Mouse (Mus musculus): ENCODE measurements around the gene Negr1.

Negr1 gene

DNA sequence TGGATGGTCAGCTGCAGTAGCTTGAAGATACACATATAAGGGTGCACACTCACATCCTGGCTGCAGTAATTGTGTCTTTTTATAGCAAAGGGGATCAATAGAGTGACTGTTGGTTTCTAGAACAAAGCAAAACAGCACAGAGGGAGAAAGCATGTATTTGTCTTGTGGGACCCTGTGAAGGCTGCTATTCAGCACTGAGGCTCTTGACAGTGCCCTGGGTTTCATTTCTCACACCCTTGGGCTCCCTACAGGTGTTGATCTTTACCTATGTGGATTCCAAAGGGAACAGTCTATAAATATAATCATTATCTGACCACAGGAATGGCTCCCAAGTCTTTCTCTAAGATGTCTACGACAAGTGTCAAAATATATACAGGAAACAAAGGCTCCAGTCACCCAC is 693.9 kb downstream of the Negr1 start:
- no peak for DNase-seq

DNA sequence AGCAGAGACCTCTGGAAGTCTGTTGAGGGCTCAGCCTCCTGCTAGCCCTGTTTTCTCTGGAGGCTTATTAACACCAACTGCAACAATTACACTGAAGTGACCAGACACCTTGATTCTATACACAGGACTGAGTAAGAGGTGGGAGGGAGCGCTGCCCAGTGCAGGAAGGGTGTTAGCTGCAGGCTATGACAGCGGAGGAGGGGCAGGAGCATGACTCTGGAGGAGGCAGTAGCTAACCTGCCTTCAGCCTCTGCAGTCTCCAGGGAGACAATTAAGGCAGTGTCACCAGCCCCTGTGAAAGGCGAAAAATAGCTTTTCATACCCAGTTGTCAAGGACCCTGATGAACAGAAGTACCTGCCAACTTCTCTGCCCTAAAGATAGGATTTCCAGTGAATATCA is 694.3 kb downstream of the Negr1 start:
- DNase-seq = no peak

DNA sequence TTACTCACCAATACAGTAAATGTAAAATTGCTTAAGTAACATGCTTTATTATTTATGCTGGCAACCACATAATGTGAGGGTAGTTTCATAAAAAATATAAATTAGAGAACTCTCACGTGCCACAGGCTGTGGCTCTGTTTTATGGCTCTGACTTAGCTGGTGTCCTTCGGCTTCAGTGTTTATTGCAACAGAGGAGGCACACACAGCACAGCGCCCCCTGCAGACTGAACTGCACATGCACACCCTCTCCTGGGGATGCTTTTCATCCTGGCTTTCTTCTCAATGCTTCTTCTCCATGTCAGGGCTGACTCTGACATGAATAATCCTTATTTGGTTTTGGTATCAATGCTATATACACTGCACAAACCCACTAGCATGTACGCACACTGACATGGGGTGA is 707.1 kb downstream of the Negr1 start:
- DNase-seq = no peak

DNA sequence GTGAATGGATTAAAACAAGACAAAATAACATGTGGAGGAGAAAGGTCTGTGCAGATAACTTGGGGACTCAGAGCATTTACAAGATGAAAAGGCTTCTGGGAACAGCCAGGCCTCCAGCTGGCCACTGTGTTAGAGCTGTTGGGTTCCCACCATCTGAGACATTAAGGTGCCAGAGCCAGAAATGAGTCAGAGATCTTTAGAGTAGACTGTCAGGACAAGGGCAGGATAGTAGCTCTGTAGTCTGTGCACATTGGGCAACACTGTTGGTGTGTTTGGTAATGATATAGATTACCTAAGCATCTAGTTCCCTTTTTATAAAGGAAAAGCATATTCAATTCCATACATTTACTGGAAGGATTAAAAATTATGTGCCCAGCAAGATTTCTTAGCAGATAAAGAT is 710.8 kb downstream of the Negr1 start:
- no peak for DNase-seq

DNA sequence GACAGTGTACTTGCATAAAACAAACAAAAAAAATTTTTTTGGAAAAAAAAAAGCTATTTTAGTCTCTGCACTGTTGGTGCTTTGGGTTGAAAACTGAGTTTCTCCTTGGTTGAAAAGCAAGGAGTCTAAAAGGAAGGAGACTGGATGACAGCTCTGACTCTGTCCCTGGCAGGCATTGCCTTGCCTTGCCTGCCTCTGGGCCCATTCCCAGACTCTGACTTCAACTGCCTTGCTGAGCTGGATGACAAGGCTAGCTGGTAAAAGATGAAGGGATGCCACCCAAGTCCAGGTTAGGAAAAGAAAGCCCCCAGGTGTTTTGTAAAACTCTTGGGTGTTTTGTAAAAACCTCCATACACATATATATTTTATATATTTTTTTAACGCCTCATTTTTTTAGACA is 712.5 kb downstream of the Negr1 start:
- no peak for DNase-seq

DNA sequence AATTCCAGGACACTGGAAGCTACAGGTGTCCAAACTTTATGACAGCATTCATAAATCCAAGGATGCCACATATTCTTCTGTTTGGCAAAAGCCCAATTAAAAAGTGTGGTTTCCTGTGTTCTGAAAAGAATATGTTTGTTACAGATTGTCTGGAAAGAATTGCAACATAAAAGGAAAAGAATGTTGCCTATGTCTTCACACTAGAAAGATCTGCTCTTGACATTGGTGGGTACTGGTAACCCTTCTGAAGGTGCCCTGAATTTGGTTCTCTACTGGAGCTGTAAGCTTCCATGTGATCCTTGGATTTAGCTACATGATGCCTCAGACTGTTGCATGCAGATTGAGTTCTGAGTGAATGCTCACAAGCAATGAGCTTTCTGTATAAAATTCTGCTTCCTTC is 718.1 kb downstream of the Negr1 start:
- no peak for DNase-seq

DNA sequence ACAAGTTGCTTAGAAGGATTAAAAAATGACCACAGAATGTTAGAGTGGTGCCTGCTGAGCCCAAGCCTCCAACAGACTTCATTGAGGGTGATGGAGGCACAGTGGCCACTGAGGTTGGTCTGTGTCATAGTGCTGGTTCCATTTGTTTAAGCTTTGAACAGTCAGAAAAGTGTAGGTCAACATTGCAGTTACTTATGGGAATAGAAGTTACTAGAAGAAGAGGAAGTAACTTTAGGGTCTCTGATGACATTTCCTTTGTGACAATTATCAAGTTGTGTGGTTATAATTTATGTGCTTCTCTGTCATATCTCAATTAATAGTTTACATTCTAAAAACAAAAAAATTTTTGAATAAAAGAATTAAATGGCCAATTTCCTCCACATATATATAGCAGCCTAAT is 719.7 kb downstream of the Negr1 start:
- DNase-seq = no peak

DNA sequence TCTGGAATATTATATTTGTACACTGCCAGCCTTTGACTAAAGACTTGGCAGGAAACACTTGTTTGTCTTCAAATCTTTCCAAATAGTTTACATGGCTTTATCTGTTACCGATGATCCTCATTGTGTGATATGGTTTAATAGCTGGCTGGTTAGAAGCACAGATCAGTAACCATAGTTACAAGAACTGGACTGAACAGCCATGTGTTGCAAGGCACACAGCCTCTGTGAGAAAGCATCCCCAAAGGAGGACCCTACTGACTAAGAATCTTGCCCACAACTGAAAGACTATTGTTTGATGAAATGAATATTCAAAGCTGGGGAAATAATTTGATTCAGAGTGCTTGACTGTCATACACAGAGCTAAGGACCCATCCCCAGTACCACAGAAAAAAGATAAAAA is 729.7 kb downstream of the Negr1 start:
- DNase-seq = no peak

DNA sequence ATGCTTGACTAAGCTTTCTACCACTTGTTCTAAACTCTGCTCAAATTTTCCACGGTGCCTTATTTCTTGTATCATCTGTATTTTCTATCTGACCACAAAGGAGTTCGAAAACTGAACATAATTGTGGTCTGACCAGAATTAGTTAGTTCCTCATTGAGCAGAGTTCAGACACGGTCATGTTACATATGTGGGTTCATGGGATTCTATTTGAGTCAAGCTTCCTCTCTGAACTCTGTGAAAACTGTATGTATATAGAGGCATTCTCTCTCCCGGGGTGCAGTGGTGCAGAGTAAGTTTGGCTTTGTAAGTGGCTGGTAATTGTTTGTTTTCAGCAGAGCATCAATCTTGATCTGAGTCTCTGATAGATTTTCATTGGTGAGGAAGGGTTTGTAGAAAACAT is 735.6 kb downstream of the Negr1 start:
- no peak for DNase-seq

DNA sequence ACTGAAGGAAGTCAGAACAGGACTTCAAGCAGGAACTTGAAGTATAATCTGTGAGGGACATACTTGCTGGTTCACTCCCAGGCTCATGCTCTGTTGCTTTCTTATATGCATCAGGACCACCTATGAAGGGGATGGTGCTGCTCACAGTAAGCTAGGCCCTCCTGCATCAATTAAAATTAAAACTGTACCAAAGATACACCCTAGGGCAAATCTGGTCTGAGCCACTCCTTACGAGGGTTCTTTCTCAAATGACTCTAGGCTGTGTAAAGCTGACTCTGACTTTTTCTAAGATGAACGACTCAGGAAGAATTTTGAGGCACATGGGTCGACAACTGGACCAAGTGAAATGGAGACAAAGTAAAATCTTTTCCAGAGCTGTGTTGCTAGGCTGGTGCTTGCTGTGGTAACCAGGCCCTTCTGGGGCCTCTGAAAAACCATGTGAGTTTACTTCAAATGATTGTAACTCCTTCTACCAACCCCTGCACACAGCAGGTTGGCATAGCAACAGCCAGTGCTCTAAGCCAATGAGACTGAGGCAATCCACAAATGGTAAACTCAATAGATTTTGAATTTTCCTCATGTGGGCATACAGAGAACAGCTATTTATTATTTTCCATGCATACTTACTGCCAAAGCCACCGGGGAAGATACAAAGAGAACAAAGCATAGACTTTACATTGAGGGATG is 742.0 kb downstream of the Negr1 start:
- DNase-seq = no peak

DNA sequence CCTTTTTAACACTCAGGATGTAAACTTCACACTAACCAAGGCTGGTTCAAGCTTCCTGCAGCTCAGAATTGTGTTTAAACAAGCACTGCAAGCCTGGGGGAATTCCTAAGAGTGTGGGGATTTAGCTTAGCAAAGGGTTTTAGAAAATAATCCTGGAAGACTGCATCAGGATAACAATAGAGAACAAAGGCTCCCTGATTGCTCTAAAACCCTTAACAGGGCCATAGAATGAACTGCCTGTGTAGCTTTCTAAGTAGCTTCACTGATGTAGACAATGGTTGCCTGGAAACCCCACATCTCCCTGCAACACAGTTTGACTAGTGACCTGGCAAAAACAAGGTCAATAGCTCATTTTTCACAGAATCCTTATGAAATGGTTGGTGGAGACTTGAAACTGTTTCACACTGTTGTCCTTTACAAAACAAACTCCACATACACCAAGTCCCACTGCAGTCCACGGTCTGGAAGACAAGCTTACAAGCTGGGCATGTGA is 759.5 kb downstream of the Negr1 start:
- DNase-seq = no peak

DNA sequence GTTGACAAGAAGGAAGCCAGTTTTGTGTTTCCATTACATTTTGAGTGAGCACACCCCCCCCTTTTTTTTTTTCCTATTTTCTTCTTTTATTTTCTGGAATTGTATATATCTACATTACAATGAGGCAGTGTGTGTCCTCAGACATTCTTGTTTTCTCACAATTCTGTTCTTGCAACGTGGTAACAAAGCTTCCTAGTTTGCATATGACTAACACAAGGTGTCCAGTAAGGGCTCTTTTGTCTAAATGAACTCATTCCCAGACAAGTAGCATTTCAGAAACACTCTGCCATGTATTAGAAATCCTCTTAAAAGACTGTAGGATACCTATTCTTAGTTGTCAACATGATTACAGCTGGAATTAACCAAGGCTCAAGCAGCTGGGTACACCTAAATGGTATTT is 760.2 kb downstream of the Negr1 start:
- DNase-seq = no peak

DNA sequence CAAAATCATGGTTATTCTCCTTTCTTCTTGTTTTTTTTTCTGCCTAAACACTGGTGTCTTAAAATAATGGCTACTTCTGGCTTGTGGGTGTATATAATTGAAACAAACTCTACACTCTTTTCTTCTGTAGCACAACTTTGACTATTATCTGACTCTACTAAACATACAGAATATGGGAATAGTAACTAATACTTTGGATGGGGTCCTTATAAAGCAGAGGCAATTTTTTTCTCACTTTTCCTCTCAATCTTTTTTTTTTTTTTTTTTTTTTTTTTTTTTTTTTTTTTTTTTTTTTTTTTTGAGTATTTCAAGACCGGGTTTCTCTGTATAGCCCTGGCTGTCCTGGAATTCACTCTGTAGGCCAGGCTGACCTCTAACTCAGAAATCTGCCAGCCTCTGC is 772.6 kb downstream of the Negr1 start:
- no peak for DNase-seq

DNA sequence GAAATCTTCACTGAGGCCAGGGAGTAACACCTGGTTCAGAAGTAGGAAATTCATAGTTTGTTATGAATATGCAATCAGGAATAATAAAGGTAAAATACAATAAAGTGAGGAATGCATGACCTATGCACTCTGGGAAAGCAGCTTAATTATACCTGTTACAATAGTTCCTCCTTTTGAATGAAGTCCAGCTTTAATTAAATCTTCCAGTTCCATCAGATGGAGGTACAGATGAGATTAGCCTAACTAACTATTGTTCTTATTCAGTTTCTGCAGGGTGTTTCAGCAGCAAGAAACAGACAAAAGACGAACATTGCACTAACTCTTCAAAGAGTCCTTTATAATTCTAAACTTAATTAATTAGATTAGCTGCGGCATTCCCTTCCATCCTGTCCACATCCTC is 787.9 kb downstream of the Negr1 start:
- no peak for DNase-seq

DNA sequence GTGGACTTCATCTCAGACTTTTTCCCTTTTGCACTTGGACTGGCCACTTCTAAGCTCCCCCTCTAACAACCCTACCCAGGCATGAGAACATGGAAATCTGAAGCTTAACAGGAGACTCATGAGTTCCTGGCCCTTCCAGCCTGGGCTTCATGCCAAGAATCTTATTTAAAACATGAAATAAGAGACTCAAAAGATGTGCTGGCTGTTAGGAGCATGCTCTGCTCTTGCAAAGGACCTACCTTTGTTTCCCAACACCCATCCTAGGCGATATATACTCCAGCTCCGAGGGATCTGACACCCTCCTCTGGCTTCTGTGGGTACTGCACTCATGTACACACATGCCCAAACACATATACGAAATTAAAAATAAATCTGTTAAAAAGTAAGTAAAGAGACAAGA is 797.3 kb downstream of the Negr1 start:
- no peak for DNase-seq

DNA sequence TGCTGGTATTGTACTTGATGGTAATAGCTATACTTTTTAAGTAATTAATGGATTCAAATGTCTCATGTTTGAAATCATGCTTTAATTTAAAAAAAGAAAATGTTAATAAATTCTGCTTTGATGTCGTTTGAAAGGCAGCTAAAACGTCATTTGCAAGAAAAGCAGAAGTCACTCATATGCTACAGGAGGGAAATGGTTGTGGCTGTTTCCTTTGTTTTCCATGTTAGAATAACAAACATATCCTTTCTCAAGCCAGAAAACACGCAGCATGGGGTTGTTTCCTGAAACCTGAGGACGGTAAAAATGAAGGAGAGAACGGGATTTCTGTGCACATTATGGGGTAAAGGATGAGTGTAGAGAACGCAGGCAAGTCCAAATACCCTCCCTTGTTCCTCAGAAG is 798.2 kb downstream of the Negr1 start:
- no peak for DNase-seq
